Mouse (Mus musculus) heart, embryonic 15.5 days (tissue): ENCODE data around the gene Gdpd3. TPM values are rescaled to one million over a fixed set of nuclear protein-coding genes. Genes with fewer than 3 reads are reported as not detected.

Experiments
- ATAC-seq: fragments of 200-750 bp; cut with Nextera tagmentation; replicated peaks from 2 replicates; pipeline ENCODE4 v1.8.0; 2017; ENCODE audit warnings: low read depth, moderate TSS enrichment; ENCODE audit not compliant: insufficient number of reproducible peaks, insufficient read depth, low FRiP score
- H3K27ac ChIP-seq: fragments of 300-500 bp; sonication (generic); 2 replicates; pipeline ENCODE4 v1.5.1; 2015; ENCODE audit warnings: mild to moderate bottlenecking, inconsistent platforms
- H3K27me3 ChIP-seq: fragments of 300-500 bp; sonication (generic); 2 replicates; pipeline ENCODE4 v1.6.1; 2015; ENCODE audit warnings: inconsistent platforms
- H3K36me3 ChIP-seq: fragments of 300-500 bp; sonication (generic); 2 replicates; pipeline ENCODE4 v1.6.1; 2015; ENCODE audit warnings: mild to moderate bottlenecking, inconsistent platforms
- H3K4me1 ChIP-seq: fragments of 300-500 bp; sonication (generic); replicated peaks from 2 replicates; pipeline ENCODE4 v1.6.1; 2015; ENCODE audit warnings: inconsistent platforms
- H3K4me2 ChIP-seq: fragments of 300-500 bp; sonication (generic); 2 replicates; pipeline ENCODE4 v1.6.1; 2015; ENCODE audit warnings: inconsistent platforms, mild to moderate bottlenecking, moderate library complexity
- H3K4me3 ChIP-seq: fragments of 300-500 bp; sonication (generic); 2 replicates; pipeline ENCODE4 v1.5.1; 2015; ENCODE audit warnings: mild to moderate bottlenecking, inconsistent platforms
- H3K9ac ChIP-seq: fragments of 300-500 bp; sonication (generic); 2 replicates; pipeline ENCODE4 v1.6.1; 2015; ENCODE audit warnings: mild to moderate bottlenecking, inconsistent platforms
- H3K9me3 ChIP-seq: fragments of 300-500 bp; sonication (generic); replicated peaks from 2 replicates; pipeline ENCODE4 v1.6.1; 2016; ENCODE audit warnings: inconsistent platforms
- WGBS: fragments of 180-500 bp; shearing (Covaris S2); methylation state at CpG from one replicate; pipeline ENCODE4 v1.1.7; 2015; ENCODE audit warnings: mixed read lengths; 5-methylcytosine and 5-hydroxymethylcytosine counted together
- polyA plus RNA-seq: library from polyadenylated mRNA; unstranded; fragments of >200 nt; fragmentation: Nextera tagmentation; extraction: Ambion mirVana; gene quantifications from 2 replicates; pipeline ENCODE4 v1.2.1, GENCODE M21; 2015

Gdpd3 gene
- polyA plus RNA-seq, 1 experiment from 2014 or later, result 1.2 TPM

DNA sequence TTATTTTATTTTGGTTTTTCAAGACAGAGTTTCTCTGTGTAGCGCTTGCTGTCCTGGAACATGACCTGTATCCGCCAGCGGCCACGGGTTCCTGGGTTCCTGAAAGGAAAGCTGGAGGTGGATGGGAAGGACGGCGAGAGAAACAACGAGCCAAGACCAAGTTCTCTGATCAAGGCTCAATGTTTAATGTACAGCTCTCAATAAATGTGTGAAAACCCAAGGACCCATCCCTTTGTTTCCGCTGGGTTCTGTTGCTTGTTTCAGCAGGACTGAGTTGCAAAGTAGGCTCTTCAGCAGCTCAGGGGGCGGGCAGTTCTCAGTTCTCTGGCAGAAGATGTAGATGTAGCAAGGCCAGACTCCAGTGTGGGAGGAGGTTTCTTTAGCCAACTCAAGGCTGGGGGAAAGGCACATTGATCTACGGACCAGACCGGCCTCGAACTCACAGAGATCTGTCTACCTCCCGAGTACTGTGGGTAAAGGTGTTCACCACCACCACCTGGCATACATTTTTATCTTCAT lies 24.1 kb upstream of the Gdpd3 start:
- Histone ChIP-seq H3K9me3 (no peaks in the 10 kb centered on the region), H3K4me3 (no peak overlapping the region), H3K27me3 (no peaks in the 10 kb centered on the region; the same call in 1 of the 2 replicates), H3K9ac (no peak overlapping the region), H3K4me2 (no peak overlapping the region), H3K4me1 (no peaks in the 10 kb centered on the region), H3K27ac (no peak overlapping the region), H3K36me3 (no peaks in the 10 kb centered on the region)
- ATAC-seq, result no peak
- 85% methylated on average over 13 of the region's 13 CpGs for WGBS

DNA sequence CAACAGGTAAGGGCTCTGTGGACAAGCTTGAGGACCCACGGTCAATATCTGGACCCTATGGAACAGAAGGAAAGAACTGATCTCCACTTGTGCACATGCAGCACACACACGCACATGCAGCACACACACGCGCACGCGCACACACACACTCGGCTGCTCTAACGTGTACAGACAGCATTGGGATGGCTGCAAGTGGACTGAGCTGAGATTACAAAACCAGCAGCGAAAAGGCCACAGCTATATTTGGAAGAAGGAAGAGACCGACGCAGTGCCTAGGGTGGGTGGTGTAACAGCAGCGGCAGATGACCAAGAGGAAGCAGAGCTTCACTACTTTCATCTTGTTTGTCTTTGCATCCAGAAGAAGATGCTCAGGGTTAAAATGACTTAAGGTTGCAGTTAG lies 20.1 kb upstream of the Gdpd3 start:
- H3K9me3 ChIP-seq, result no peaks in the 10 kb centered on the region
- no peak overlapping the region for H3K4me2 ChIP-seq
- no peaks in the 10 kb centered on the region for H3K4me1 ChIP-seq
- no peaks in the 10 kb centered on the region for H3K36me3 ChIP-seq
- H3K9ac ChIP-seq, result no peak overlapping the region
- no peak overlapping the region for H3K27ac ChIP-seq
- WGBS, result 74% methylated on average over 12 of the region's 12 CpGs
- no peak for ATAC-seq
- no peak overlapping the region for H3K4me3 ChIP-seq
- no peaks in the 10 kb centered on the region; the same call in 1 of the 2 replicates for H3K27me3 ChIP-seq

DNA sequence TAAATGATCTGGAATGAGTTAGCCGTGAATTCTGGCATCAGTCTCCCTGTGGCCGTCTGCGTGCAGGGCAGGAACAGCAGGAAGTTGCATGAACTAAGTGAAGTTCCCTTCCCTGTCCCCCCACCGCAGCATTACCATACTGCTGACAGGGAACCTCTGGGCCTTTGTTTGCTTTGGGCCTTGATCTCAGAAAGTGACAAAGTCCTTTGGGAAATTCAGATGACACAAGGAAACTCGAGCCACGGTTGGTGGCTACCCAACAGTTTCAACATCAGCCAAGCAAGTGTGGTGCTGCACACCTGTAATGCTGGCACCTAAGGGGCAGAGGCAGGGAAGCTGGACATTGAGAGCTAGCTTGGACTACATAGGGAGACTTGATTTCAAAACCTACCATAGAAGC lies 19.3 kb upstream of the Gdpd3 start:
- H3K27me3 ChIP-seq, result no peaks in the 10 kb centered on the region; the same call in 1 of the 2 replicates
- no peak for ATAC-seq
- H3K4me2 ChIP-seq, result no peak overlapping the region
- no peak overlapping the region for H3K4me3 ChIP-seq
- no peak overlapping the region for H3K9ac ChIP-seq
- no peaks in the 10 kb centered on the region for H3K4me1 ChIP-seq
- no peak overlapping the region for H3K27ac ChIP-seq
- WGBS, result 34% methylated on average over 6 of the region's 6 CpGs
- H3K9me3 ChIP-seq, result no peaks in the 10 kb centered on the region
- no peaks in the 10 kb centered on the region for H3K36me3 ChIP-seq

DNA sequence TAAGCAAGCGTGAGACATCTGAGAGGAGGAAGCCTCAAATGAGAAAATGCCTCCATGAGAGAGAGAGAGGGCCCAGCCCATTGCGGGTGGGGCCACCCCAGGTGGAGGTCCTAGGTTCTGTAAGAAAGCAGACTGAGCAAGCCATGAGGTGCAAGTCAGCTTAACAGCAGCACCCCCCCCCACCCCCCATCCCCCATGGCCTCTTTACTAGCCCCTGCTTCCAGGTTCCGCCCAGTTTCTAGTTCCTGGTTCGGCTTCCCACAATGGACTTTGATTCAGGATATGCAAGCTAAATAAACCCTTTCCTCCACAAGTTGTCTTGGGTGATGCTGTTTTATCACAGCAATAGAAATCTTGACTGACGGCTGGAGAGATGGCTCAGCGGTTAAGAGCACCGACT lies 17.3 kb upstream of the Gdpd3 start:
- Histone ChIP-seq H3K4me1 (no peaks in the 10 kb centered on the region), H3K27me3 (no peaks in the 10 kb centered on the region; the same call in 1 of the 2 replicates), H3K4me2 (no peak overlapping the region), H3K36me3 (no peaks in the 10 kb centered on the region), H3K27ac (no peak overlapping the region), H3K4me3 (no peak overlapping the region), H3K9me3 (no peaks in the 10 kb centered on the region), H3K9ac (no peak overlapping the region)
- WGBS, result 70% methylated on average over 7 of the region's 7 CpGs
- ATAC-seq, result no peak

DNA sequence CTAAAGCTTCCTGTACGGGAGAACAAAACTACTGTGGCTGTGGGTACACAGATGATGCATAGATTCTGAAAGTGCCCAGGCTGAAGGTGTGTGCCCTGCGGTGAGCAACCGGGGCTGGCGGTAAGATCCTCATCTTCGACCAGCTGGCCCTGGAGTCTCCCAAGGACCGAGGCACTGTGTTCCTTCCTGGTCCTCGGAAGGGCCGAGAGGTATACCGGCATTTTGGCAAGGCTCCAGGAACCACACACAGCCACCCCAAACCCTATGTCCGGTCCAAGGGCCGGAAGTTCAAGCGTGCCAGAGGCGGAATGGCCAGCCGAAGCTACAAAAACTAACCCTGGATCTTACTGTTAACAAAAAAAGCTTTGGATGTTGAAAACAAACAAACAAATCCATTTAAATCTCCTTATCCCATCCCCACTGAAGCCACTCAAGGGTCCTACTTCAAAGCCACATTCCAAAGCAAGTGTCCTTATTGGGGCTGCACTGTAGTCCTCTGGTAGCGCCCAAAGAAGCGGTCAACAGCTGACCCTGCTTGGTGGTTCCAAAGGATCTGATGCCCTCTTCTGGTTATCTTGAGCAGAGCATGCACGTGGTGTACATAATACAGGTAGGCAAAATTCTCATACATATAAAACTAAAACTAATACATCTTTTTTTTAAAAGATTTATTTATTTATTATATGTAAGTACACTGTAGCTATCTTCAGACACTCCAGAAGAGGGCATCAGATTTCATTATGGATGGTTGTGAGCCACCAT lies 16.4 kb upstream of the Gdpd3 start:
- H3K9ac ChIP-seq, result no peak overlapping the region
- H3K4me2 ChIP-seq, result no peak overlapping the region
- H3K27ac ChIP-seq, result no peak overlapping the region
- ATAC-seq, result no peak
- WGBS, result 88% methylated on average over 17 of the region's 17 CpGs
- no peaks in the 10 kb centered on the region for H3K36me3 ChIP-seq
- no peaks in the 10 kb centered on the region; the same call in 1 of the 2 replicates for H3K27me3 ChIP-seq
- no peaks in the 10 kb centered on the region for H3K4me1 ChIP-seq
- H3K9me3 ChIP-seq, result no peaks in the 10 kb centered on the region
- no peak overlapping the region for H3K4me3 ChIP-seq

DNA sequence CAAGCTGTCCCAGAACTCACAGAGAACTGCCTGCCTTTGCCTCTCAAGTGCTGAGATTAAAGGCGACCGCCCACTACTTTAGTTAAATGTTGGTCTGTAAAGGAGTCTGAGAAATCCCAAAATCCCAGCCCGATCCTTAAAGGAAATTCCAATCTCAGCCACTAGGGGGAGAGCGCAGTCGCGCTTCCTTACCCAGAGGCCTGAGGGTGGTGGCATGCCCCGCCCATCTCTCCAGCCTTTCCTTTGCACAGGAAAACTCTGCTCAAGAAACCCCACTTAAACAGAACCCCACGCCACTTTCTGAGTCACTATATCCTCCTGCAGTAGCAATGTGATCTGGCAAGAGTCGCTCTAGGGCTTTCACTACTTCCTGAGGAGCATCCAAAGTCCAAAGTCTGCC lies 11.3 kb upstream of the Gdpd3 start:
- WGBS, result under 1% methylated on average over 9 of the region's 9 CpGs
- H3K4me3 ChIP-seq, result no peak overlapping the region
- 0 out of 2 replicates have a peak overlapping the region, but pooled peaks have one; percentile 4 for H3K9ac ChIP-seq
- ATAC-seq, result peak; percentile 51
- peak overlapping the region; percentile 33; the same call in 1 of the 2 replicates for H3K27ac ChIP-seq
- peaks cover 7% of the 10 kb centered on the region for H3K4me1 ChIP-seq
- H3K27me3 ChIP-seq, result no peaks in the 10 kb centered on the region
- H3K9me3 ChIP-seq, result no peaks in the 10 kb centered on the region
- peak overlapping the region; percentile 28 for H3K4me2 ChIP-seq
- H3K36me3 ChIP-seq, result no peaks in the 10 kb centered on the region

DNA sequence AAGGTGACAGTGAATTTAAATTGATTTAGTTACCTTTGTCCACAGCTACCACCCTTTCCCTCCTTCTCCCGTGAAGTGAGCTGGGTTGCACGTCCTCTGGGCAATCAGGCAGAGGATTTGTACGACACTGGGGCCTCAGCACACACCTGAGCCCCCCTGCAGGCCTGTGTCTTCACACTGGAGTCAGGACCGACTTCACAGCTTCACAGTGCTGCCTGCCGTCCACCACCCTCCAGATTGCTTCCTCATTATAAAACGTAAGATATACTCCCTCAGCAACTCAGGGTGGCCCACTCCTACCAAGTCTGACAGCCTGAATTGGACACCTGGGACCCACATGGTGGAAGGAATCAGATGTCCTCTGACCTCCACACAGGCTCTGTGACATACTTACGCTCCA lies 7.6 kb upstream of the Gdpd3 start:
- no peaks in the 10 kb centered on the region for H3K9me3 ChIP-seq
- H3K27me3 ChIP-seq, result no peaks in the 10 kb centered on the region
- peaks cover 6% of the 10 kb centered on the region for H3K36me3 ChIP-seq
- H3K27ac ChIP-seq, result no peak overlapping the region
- H3K4me3 ChIP-seq, result no peak overlapping the region
- H3K4me1 ChIP-seq, result peaks cover 40% of the 10 kb centered on the region
- no peak overlapping the region for H3K4me2 ChIP-seq
- H3K9ac ChIP-seq, result no peak overlapping the region
- ATAC-seq, result no peak
- WGBS, result 76% methylated on average over 7 of the region's 7 CpGs

DNA sequence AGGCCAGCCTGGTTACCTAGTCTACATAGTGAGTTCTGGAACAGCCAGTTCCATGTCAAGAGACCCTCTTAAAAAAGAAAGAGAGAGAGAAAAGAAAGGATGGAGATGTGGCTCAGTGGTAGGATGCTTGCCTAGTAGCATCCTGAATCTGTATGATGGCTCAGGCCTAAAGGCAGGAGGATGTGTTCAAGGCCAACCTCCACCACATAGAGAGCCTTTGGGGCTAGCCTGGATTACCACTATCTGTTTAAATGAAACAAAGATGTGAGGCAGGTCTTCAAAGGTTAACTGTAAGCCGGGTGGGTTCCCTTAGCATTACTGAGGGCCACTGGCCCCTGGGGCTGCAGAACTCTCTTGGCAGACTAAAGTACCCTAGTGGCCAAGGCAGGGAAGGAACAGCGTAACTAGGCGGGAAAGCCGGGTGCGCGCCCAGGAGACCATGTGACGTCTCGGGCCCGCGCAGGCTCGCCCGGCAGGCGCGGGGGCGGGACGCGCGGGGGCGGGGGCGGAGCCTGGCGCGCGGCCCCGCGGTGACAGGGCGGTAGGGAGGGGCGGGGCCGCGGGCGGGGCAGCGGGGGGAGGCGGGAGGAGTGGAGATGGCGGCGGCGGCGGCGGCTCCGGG lies 7.0 kb upstream of the Gdpd3 start, which contains the start of gene Mapk3:
TSS of gene Mapk3 (plus strand) at position 552 of the 622 bp plus-strand sequence.
- Histone ChIP-seq H3K27me3 (no peaks in the 10 kb centered on the region), H3K4me3 (peak within 1 kb of the TSS; percentile 83), H3K4me2 (peak within 1 kb of the TSS; percentile 90), H3K9ac (peak within 1 kb of the TSS; percentile 93), H3K36me3 (peaks cover 12% of the 10 kb centered on the region), H3K9me3 (no peaks in the 10 kb centered on the region), H3K27ac (peak within 1 kb of the TSS; percentile 94), H3K4me1 (peaks cover 40% of the 10 kb centered on the region)
- WGBS, result 2% methylated on average over 27 of the region's 38 CpGs
- peak; percentile 74 for ATAC-seq

DNA sequence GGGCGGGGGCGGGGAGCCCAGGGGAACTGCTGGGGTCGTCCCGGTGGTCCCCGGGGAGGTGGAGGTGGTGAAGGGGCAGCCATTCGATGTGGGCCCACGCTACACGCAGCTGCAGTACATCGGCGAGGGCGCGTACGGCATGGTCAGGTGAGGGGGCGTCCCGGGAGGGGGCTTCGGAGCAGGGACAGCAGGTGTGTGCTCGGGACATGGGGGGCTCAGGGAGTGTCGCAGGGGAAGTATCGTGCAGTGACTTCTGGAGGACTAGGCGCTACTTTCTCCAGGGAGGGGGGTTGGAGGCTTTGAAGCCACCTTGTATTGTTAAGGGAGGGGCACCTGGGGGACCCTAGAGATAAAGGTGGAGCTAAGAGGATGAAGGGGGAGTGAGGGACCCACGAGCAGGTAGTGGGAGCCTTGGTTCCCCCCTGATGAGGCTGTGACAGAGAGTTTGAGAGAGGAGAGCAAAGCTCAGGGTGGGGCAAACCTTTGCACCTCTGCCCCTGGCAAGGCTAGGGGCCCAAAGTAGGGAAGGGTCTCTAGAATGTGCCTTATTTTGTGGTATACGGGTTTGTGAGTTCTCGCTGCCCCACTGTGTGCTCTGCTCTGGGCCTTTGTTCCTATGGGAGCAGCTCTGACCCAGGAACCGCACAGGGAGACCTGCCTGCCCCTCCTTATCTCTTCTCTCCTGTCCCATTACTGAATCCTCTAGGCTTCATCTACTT lies 6.3 kb upstream of the Gdpd3 start:
- H3K9ac ChIP-seq, result peak overlapping the region; percentile 93
- H3K4me3 ChIP-seq, result peak overlapping the region; percentile 83
- 2% methylated on average over 21 of the region's 24 CpGs for WGBS
- ATAC-seq, result peak; percentile 20
- peak overlapping the region; percentile 94 for H3K27ac ChIP-seq
- no peaks in the 10 kb centered on the region for H3K27me3 ChIP-seq
- H3K4me1 ChIP-seq, result peaks cover 40% of the 10 kb centered on the region
- H3K4me2 ChIP-seq, result peak overlapping the region; percentile 90
- H3K36me3 ChIP-seq, result peaks cover 19% of the 10 kb centered on the region
- no peaks in the 10 kb centered on the region for H3K9me3 ChIP-seq

DNA sequence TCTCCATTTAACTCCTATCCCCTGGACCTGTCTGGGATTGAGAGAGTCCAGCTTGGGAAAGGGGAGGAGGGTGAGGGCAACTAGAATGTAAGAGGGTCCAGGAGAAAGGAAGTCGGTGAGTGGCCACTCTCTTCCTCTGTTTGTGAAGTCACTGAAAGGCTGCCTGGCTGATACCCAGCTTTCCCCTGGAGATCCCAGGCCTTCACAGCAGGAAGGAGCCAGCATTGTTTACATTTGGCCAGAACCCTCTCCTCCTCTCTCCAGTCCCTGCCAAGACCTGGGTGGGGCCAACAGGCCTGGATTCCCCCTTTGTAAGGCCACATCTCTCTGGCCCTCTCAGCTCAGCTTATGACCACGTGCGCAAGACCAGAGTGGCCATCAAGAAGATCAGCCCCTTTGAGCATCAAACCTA lies 5.7 kb upstream of the Gdpd3 start:
- H3K4me1 ChIP-seq, result peaks cover 37% of the 10 kb centered on the region
- H3K4me2 ChIP-seq, result peak overlapping the region; percentile 90
- H3K9me3 ChIP-seq, result no peaks in the 10 kb centered on the region
- peak overlapping the region; percentile 94 for H3K27ac ChIP-seq
- 15% methylated on average over 3 of the region's 3 CpGs for WGBS
- H3K9ac ChIP-seq, result peak overlapping the region; percentile 93
- peak; percentile 62 for ATAC-seq
- peaks cover 25% of the 10 kb centered on the region for H3K36me3 ChIP-seq
- peak overlapping the region; percentile 83 for H3K4me3 ChIP-seq
- no peaks in the 10 kb centered on the region for H3K27me3 ChIP-seq

DNA sequence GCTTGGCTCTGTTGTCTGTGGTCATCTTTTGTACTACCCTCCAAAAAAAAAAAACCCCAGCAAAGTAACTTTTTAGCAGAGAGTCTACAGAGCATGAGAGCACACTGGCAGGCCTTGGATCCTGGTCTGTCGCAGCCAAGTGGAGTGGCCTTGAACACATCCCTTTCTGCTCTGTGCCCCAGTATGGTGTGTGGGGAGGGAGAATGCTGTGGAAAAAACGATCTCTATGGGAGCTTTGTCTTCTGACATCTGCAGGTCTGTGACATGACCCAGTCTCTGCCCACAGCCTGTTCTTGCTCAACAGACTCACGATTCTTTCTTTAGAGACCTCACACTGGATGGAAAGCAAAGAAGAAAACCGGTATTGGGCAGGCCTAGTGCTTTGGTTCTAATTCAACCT lies 5.2 kb upstream of the Gdpd3 start:
- no peak for ATAC-seq
- H3K4me3 ChIP-seq, result peak overlapping the region; percentile 83
- WGBS, result 51% methylated on average over 4 of the region's 4 CpGs
- peaks cover 37% of the 10 kb centered on the region for H3K4me1 ChIP-seq
- no peaks in the 10 kb centered on the region for H3K27me3 ChIP-seq
- H3K9me3 ChIP-seq, result no peaks in the 10 kb centered on the region
- H3K9ac ChIP-seq, result 0 out of 2 replicates have a peak overlapping the region, but pooled peaks have one; percentile 93
- peaks cover 30% of the 10 kb centered on the region for H3K36me3 ChIP-seq
- H3K27ac ChIP-seq, result peak overlapping the region; percentile 94
- peak overlapping the region; percentile 90 for H3K4me2 ChIP-seq
